Mouse (Mus musculus): ENCODE data around the gene Trp53rkb.
"Not testable (repeated sequence)": the region's sequence is repeated elsewhere in the genome, so short reads cannot be mapped to it uniquely, and the experiment has no call there.

Gene Trp53rkb

GRCm38 (mm10) chr2:166792355-166792754, at the start of gene Trp53rkb:
Trp53rkb (plus strand) TSS chr2:166792531.
- DNase-seq, result no peak

DNA sequence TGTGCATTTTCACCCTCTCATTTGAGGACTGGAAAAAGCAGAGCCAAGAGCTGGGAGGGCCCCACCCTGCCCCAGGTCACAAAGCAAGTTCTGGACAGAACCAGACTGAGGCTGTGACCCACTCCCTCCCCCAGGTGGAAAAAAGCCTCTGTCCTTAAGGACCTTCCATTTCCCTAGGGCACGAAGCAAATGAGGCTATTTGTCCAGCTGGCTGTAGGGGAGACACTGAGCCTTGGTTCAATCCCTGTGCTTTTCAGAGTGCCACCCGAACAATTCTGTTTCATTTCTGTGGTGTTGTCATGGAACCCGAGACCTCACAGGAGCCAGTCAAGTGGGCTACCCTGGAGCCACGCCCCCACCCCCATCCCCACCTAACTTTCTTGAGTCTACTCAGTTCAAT, 48.8 kb upstream of the Trp53rkb start:
- no peak for DNase-seq

GRCm38 (mm10) chr2:166744433-166744832, 47.9 kb upstream of the Trp53rkb start:
- no peak for DNase-seq

- no peak for DNase-seq
Observed at GRCm38 (mm10) chr2:166745849-166746248, 46.5 kb upstream of the Trp53rkb start.

DNA sequence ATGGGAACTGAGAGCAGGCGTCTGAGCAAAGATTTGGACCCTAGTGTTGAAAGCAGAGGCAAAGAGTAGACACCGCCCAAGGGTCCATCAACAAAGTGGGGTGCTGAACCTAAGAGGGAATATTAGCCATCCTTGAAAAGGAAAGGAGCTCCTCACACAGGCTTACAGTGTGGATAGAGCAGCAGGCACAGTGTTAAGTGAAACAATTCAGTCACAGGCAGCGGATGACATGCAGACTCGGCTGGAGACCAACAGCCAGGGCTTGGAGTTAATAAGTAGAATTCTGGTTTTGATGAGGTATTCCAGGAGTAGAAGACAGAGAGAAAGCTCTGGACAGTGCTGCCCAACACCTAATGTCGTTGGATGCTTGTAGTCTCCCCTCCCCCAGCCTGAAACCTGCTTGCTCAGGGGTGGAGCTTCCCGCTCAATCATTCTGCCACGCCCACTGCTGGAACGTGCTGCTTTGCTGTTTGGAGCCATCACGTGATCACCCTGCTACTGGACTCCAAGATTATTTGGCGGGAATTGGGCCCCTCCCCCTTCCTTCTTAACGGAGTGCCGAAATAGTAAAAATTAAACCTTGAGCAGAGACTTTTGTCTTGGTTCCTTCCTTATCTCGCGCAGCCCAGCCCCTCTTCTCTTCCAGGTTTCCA, 45.9 kb upstream of the Trp53rkb start:
- not testable (repeated sequence) for DNase-seq

DNA sequence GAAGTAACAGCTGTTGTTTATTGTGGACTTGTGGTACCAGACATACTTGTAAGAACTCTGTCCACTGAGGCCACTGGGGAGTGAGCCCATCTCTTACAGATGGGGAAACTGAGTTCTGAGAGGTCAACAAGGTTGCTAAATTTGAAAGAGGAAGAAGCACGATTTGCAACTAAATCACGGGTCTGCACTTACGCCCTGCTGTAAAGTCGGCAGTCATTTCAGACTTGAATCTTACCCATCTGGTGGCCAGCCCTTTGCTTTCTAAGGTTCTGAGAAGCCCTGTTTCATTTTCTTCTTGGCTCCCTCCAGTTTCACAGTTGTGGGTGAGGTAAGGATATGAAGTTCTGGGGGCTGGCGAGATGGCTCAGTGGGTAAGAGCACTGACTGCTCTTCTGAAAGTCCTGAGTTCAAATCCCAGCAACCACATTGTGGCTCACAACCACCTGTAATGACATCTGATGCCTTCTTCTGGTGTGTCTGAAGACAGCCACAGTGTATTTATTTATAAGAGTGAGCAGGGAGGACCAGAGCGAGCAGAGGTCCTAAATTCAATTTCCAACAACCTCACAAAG, 41.6 kb upstream of the Trp53rkb start:
- no peak for DNase-seq

DNA sequence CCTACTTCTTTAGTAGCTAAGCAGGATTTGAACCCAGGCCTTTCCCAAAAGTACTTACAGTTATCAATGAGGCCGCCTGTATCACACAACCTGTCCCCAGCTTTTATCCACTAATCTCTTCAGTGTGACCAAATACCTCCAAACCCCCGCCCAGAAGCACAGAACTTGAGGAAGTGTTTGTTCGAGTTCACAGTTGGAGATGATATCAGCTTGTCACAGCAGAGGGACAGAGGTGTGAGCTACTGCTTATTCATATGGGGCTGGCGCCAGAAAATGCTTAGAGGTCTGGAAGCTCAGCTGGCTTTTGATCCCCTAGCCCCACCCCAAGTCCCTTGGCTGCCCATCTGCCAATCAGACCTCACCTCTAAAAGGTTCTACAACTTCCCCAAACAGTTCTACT, 38.1 kb upstream of the Trp53rkb start:
- no peak for DNase-seq

DNA sequence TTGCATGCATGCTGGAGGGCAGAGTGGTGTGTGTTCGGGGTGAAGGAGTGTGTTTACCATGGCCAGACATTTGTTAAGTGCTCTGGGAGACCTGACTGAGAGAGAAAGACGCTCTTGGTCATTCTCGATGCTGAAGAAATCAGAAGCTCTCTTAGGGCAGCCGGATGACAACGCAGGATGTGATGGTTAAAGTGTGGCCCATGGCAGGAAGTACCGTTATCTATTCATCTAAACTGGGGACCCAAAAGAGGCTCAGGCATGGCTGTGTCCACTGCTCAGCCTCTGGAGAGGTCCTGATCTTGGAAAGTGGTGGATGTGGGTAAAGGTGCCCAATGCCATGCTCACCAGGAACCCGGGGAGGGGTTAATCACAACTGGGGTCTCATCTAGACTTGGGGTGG, 37.6 kb upstream of the Trp53rkb start:
- no peak for DNase-seq

DNA sequence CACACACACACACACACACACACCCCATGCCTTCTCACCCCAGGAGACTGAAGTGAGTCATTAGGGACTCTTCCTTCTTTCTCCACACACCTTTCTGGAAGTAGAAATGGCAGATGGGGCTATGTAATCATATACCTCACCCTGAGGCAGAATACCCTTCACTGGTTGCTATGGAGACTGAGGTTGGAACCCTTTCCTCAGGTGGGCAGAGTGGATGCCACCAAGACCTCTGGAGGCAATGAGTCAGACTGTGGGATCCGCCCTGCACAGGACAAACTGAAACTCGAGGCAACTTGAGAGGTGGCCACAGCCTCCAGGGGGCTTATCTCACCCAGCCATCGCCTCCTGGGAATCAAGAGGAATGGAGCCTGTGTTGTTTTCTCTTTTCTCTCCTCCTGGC, 34.4 kb upstream of the Trp53rkb start:
- DNase-seq, result no peak

DNA sequence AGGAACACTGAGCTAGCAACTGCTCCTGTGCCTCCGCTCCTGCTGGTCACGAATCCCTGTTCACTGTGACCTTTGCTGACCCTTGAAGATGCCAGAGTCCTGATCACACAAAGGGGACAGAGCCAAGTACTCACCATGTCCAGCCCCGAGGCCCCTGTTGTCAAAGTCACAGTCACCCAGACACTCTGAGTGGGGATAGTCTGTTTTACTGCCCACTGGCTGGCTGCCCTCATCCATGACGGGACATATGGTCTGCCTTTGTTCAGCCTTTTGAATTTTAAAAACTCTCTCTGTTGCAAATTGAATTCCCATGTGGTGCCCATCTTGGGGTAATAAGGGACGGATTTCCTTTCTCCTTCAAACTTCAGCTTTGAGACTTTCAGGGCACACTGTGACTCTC, 28.3 kb upstream of the Trp53rkb start:
- no peak for DNase-seq

DNA sequence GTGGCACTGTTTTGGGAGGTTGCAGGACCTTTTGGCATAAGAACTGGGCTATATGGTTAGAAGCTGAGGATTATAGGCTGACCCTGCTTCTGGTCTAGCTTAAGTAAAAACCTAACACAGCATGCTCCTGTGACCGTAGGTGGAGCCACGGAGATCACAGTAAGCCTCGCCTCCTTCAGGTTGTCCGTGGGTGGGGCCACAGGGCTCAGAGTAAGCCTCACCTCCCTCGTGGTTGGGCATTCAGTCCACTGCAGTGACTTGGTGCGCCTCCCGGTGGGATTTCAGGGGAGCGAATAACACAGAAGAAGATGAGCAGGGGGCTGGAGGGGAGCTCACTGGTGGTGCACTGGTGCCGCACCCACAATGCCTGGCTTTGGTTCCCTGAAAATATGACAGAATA, 24.7 kb upstream of the Trp53rkb start:
- no peak for DNase-seq

DNA sequence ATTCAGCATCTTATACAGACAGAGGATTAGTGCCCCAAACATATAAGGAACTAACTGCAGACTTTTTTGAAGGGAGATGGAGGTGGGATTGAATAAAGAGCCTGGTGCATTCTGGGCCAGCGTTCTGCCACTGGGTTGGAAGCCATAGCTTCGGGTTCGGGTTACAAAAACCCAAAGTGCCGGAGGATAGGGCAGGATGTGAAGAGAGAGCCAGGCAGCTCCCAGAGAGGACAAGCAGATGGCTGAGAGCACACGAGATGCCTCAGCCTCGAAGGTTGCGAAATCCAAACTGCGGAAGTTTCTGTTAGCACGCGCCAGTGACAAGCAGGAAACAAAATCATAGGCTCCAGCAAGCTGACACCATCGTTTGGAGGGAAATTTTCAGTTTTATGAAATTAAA, 20.9 kb upstream of the Trp53rkb start:
- DNase-seq, result no peak

GRCm38 (mm10) chr2:166773587-166773986, 18.7 kb upstream of the Trp53rkb start:
- DNase-seq, result no peak

DNA sequence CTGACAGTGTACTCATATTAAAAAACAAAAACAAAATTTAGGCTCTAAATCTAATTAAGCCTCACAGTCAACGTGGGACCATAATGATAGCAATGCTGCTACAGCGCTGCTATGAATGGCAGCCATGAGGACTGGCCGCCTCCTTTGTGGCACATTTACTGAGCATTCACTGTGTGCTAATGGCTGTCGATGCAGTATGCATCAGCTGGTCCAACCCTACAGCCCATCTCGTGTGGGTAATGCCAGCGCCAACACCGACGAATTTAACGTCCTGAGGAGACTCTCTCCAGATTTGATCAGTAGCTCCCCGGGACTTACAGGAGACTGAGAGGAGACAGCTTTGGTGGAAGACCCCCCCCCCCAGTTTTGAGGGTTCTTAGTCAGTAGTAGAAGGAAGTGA, 18.1 kb upstream of the Trp53rkb start:
- no peak for DNase-seq

DNA sequence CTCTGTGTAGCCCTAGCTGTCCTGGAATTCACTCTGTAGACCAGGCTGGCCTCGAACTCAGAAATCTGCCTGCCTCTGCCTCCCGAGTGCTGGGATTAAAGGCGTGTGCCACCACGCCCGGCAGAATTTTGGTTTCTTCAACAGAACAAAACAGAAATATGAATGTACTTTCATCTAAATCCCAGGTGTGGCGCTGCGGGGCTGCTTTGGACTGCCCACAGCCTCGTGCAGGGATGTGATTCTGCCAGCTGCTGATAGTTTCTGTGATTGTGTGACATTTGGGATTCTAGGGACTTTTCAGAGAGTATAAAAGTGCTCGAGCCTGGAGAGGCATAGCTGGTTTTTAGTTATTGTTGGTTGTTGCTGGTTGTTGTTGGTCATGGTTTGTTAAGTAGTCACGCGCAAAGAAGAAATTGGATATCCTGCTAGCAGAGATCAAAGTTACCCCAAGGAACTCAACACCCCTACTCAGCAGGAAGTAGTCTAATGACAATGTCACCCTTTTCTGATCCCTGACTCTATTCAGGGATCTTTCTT, 16.9 kb upstream of the Trp53rkb start:
- no peak for DNase-seq

DNA sequence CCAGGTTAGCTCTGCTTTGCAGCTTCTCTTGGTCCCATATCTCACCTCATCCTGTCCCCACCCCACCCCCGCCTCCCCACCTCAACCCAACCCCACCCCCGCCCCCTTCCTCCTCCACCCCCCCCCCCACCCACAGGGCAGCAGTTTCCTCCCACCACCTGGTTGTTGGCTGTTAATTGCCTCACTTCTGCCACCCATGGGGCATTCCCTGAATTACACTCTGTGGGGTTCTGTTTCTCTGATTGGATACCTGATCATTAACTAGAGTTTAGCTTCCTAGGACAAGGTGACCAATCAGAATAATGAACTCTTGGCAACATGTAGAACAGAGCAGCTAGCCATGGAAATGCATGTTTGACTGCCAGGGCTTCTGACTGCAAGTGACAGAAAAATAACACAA, 16.1 kb upstream of the Trp53rkb start:
- DNase-seq, result no peak

GRCm38 (mm10) chr2:166779956-166780355, 12.4 kb upstream of the Trp53rkb start:
- DNase-seq, result no peak

DNA sequence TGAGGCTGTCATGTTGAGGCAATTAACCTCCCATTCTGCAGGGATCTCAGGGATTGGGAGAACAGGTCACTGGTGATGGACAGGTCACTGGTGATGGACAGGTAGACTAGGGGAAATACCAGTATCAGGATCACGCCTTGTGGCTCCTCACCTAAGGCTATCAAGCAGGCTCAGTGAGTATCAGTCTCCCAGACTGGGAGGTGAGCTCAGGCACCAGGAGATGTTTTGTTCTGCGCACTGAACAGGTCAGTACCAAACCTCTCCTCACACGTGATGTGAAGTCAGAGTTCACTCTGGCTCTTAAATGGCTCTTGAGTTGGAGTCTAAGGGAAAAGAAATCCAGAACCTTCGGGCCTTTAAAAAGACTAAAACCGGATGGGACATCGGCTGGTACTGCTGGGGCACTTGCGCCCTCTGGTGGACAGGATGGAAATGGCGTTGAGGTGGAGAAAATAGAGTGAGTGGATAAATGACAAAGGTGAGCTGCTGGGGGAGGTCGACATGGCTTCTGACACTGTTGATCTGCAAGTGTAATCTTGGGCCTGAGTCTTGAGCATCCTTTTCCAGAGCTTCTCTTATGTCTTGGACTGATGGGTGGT, 11.3 kb upstream of the Trp53rkb start:
- DNase-seq, result peak; percentile 72

DNA sequence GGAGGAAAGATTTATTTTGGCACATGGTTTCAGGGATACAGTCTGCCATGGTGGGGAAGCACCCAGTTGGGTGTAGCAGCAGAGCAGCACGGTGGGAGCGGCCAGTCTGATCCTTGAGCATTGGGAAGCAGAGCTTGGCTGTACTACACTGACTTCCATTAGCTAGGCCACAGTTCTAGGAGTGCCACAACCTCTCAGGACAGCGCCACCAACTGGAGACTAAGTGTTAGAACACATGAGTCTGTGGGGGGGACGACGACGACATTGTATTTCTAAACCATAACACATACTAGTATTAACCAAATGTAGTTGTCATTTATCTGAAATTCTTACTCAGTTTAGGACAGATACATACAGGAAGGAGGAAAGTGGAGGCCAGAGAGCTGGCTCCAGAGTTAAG, 8.0 kb upstream of the Trp53rkb start:
- DNase-seq, result no peak

DNA sequence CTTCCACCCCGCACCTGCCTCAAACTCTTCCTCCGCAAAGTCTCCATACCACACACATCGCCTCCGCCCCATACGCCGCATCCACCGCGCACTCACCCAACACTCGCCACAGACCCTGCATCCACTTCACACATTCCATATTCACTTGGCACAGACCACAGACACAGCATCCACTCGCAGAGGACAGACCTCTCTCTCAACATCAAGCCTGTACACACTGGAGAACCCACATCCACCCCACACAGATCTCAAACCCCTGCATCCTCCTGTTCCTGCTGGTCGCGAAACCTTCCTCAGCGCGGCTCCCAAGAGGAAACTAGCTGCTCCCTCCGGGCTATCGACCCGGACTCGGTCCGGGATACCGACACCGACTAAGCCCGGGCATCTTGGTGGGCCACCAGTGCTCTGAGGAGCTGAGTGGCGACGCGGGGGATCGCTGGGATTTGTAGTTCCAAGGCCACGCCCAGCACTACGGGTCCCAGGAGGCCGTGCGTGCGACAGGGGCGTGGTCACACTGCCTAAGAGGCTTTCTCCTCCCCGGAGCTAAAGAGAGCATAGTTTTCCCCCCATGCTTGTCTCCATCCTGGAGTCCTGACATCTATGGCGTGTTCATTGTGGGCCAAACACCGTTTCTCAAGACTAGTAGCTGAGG, 5.9 kb upstream of the Trp53rkb start:
- peak; percentile 94 for DNase-seq

GRCm38 (mm10) chr2:166791738-166792137, 593 bp upstream of the Trp53rkb start:
- DNase-seq, result no peak

- DNase-seq, result peak; percentile 82
Observed at GRCm38 (mm10) chr2:166793542-166794214, 1.3 kb downstream of the Trp53rkb start.
